Mouse (Mus musculus): ENCODE results near the gene Trp53rkb. TPM values are rescaled to one million over a fixed set of nuclear protein-coding genes. Genes with fewer than 3 reads are reported as not detected.

The Trp53rkb gene
- polyA plus RNA-seq, 1 experiment from 2014 or later = 7.5 TPM

Other genes starting within 250 kb of the Trp53rkb start
- 10.2 and 10.6 TPM in 2 replicates for gene Prex1, start 78.7 kb upstream of the Trp53rkb start, polyA plus RNA-seq (2015; fragmentation: Nextera tagmentation; extraction: Ambion mirVana)
- gene Arfgef2, start 13.1 kb downstream of the Trp53rkb start, polyA plus RNA-seq (2015; fragmentation: Nextera tagmentation; extraction: Ambion mirVana) = 4.2 and 5.0 TPM in 2 replicates
- 123 and 127 TPM in 2 replicates for gene Cse1l, start 113.5 kb downstream of the Trp53rkb start, polyA plus RNA-seq (2015; fragmentation: Nextera tagmentation; extraction: Ambion mirVana)
- gene Stau1, start 203.8 kb downstream of the Trp53rkb start, polyA plus RNA-seq (2015; fragmentation: Nextera tagmentation; extraction: Ambion mirVana) = 77.4 and 85.7 TPM in 2 replicates
- gene Ddx27, start 222.7 kb downstream of the Trp53rkb start, polyA plus RNA-seq (2015; fragmentation: Nextera tagmentation; extraction: Ambion mirVana) = 45.2 and 49.2 TPM in 2 replicates